Mouse (Mus musculus) brain, adult 2 months (tissue): ENCODE results near the gene Lama5.
"Not testable (repeated sequence)": the region's sequence is repeated elsewhere in the genome, so short reads cannot be mapped to it uniquely, and the experiment has no call there.

Experiments
- DNase-seq: peaks from one replicate; pipeline ENCODE4 v3.0.0; 2011; ENCODE audit warnings: low read depth, low spot score

The Lama5 gene

GRCm38 (mm10) chr2:180197323-180198037, 28.2 kb downstream of the Lama5 start:
- DNase-seq = no peak

DNA sequence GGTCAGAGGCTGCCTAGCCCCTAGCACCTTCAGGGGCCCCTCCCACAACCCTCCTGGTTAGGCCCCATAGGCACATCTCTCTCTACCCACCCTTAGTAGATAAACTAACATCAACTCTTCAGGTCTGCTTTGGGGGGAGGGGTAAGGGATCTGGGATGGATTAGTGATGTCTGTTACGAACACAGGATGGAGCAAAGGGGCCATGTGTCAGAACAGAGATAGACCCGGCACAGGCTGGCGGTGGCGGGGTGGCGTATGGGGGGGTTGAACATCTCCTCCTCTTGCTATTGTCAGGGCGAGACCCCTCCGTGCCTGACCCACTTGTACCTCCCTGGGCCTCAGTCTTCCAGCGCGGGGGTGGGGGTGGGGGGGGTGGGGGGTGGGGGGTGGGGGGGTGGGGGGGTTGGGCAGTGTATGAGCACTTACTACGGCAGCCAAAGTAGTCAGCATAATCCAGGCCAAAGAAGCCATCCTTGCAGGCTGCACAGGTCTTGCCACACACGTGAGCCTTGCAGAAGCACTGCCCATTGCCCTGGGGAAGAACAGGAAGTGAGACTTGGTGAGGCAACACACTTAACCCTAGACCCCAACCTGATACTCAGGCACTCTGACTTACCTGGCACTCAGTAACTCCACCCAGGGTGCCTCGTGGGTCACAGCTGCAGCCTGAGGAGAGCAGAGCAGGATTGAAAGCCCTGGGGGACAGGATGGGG, 28.9 kb downstream of the Lama5 start:
- no peak for DNase-seq

DNA sequence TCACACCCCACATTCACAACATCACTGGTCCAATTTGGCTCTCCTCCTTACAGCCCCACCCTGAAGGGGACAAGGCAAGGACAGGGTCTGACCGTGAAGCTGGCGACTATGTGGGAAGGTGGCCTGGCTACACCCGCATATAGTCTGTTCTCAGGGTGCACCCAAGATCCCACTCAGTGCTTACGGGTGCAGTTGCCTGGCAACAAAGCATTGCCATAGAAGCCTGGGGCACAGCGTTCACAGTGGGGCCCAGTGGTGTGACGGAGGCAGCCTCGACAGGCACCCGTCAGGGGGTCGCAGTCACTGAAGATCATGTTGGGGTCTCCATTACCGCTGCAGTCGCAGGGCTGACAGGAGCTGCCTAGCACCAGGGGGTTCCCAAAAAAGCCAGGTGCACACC, 38.3 kb downstream of the Lama5 start:
- DNase-seq = peak; percentile 39

DNA sequence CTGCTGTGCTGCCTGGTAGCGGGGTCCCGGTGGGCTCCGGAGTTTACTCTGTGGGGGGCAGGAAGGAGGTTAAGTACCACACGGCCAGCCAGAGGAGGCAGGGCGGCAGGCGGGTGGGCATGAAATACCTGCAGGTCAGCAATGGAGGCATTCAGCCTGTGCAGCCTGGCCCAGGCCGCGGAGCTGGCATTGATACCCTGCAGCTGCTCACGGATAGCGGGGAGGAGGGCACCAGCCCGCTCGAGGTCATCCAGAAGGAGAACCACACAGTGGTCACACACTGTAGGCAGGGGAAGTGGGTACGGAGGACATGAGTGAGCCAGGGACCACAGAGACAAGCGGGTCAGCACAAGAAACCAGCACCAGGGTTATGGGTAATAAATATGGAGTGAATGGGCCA, 40.0 kb downstream of the Lama5 start:
- no peak for DNase-seq

GRCm38 (mm10) chr2:180184752-180185109, 40.9 kb downstream of the Lama5 start:
- DNase-seq = no peak

- DNase-seq = no peak
Observed at GRCm38 (mm10) chr2:180184011-180184751, 41.5 kb downstream of the Lama5 start.

- DNase-seq = no peak
Observed at GRCm38 (mm10) chr2:180181542-180181941, 44.1 kb downstream of the Lama5 start.

DNA sequence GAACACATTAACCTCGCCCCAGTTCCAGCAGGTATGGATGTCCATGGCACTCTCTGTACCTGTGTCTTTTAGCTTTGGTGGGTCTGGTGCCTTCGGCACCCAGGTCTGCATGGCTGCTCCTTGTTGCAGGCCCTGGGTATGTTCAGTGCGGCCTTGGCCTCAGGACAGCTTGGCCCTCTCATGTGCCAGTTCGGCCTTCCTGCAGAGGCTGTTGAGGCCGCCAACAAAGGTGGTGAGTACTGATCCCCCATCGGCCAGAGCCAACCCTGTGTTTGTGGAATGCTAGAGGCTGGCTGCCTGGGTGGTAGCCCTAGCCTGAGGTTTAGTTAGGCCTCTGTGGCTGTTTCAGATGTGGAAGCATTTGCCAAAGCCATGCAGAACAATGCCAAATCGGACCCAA, 49.9 kb downstream of the Lama5 start:
- no peak for DNase-seq

- no peak for DNase-seq
Observed at GRCm38 (mm10) chr2:180174121-180174520, 51.5 kb downstream of the Lama5 start.

DNA sequence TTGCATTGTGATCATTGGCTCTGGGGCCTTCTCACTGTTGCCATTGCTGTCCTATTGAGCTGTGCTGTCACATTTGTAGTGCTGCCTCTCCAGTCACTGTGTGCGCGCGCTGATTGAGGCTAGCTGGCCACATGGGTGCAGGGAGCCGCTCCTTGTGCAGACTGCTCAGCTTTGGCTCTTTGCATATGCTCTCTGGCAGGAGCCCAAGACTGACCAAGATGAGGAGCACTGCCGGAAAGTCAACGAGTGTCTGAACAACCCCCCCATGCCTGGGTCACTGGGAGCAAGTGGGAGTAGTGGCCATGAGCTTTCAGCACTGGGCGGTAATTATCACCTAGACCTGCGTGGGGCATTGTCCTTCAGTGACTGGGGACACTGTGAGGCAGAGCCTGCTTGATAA, 51.9 kb downstream of the Lama5 start:
- DNase-seq = not testable (repeated sequence)

GRCm38 (mm10) chr2:180173163-180173562, 52.5 kb downstream of the Lama5 start:
- DNase-seq = no peak

DNA sequence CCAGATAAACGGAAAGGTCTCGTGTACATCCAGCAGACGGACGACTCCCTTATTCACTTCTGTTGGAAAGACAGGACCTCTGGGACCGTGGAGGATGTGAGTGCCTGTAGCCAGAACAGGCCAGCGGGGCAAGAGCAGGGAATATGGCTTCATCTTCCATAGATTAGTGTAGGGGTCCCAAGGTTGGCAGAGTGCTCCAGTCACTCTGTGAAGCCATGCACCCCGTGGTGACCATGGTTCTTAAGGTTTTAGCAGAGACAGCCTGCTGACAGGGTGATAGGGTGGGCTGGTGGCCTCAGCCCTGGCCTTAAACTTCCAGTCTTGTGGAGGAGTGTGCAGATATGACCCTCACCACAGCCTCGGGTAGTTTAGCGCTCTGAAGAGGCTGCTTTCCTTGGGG, 53.5 kb downstream of the Lama5 start:
- DNase-seq = no peak

GRCm38 (mm10) chr2:180171522-180172070, 54.1 kb downstream of the Lama5 start:
- peak; percentile 72 for DNase-seq

DNA sequence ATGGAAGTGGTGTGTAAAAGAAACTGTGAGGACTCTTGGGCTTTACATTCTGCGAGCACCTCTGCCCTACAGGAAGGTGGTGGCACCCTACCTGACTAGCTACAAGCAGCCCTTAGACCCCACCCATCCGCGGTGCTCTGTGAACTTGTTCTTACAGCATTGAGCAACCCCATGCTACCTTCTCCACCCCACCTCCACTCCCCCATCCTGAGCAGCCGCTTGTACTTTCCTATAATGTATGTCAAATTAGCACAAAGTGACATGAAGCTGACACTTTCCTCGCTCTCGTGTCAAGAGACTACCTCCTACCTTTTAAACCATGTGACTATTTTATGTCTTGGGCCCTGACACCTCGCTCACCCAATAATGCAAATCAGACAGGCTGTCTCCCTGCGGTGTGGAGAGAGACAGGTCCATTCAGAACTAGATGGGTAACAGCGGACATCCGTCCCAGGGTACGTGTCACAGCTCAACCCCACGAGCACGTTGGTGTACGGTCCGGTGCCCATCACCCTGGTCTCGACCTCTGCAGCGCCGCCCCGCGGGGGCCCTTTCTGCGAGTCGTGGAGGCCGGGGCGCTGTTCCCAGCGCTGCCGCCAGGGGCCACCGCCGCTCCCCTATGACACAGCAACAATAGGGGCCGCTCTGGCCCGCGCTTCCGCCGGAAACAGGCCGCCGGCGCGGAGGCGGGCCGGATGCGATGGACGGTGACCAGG, 54.7 kb downstream of the Lama5 start, which contains the start of gene Adrm1:
Gene Adrm1 (plus strand): TSS at position 680 of the 716 bp plus-strand sequence.
- DNase-seq = peak; percentile 98

DNA sequence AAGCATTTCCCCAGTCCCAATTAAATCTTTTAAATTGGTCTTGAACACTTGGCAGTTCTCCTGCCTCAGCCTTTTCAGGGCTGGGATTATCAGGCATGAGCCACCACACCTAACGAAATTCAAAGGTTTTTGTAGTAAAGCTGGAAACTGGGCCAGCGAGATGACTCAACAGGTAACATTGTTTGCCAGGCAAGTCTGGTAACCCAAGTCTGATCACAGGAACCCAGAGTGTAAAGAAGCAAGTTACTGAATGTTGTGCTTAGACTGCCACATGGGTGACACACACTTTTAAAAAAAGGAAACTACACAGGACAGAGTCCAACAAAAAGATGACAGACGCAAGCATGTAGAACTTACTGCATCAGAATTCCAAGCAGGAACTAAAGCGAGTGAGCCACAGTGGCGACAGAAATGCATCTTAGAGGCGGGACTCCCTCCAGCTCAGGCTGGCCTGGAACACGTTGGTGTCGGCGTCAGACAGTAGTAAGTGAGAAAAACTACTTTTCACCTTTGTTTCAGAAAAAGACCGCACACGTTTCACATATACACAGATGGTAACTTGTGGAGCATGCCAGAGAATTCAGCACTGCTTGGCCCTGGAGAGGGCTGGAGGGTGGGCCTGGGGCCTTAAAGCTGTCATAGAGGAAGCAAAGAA, 55.4 kb downstream of the Lama5 start:
- peak; percentile 37 for DNase-seq

DNA sequence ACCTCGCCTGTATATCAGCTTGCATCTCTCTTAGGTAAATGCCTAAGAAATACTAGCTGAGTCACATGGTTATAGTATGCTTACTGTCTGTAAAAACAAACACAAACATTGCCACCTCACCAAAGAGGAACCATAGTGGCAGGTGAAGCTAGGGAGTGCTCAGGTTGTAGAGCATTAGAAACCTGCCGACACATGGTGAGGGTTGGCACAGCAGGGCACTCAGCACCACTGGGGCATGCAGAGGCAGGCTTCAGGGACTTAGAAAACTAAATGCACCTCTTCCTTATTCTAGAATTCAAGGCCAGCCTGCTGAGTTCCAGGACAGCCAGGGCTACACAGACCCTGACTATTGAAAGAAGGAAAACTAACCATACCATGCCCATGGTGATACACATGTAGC, 58.8 kb downstream of the Lama5 start:
- DNase-seq = no peak

- DNase-seq = no peak
Observed at GRCm38 (mm10) chr2:180165855-180166254, 59.8 kb downstream of the Lama5 start.

DNA sequence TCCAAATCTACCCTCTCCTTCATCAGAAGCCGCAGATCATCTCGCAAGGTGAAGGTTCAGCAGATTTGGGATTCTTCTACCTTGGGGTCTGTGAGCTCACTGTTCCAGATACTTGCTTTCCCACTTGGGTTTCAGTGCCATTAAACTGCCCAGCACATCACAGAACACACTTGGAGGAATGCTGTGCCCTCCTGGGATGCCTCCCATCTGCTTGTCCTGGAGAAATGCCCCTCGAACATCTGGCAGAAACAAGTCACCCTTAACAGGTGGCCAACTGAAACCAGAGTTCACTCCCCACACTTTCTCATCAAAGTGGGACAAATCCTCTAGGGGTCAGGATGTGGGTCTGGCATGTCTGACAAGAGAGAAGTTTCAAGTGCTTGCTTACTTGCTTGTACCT, 67.0 kb downstream of the Lama5 start:
- no peak for DNase-seq

DNA sequence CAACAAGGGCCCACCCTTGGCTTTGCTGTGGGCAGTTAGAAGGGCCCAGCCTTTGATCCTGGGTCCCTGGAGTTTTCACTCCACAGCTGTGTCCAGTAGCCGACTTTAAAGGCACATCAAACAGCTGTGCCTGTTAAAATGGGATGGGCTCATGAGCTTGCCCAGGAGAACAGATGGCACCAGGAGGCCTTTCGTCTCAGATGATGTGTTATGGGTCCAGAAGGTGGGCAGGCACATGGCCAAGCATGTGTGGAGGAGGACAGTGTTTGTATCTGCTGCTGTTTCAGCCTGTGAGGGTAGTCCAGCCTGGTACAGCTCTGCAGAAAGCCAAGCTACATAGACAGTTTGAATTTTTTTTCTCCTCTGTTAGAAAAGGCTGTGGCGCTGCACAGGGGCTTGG, 70.9 kb downstream of the Lama5 start:
- peak; percentile 84 for DNase-seq

DNA sequence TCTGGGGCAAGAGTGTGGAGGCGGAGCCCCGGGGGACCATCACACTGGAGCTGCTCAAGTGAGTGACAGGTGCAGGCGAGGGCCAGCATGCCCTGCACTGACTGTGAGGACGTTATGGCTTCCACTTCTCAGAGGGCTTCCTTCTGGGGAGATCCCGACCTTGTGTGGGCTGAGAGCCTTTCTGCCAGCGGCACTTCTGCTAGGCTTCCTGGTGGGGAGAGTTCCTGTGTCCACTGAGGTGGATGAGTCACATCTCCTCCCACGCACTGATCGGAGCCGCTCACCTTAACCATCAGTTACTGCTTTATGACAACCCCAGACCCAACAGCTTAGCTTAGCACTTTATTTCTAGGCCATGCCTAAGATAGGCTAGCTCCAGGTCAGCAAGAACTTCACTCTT, 77.1 kb downstream of the Lama5 start:
- DNase-seq = peak; percentile 73

DNA sequence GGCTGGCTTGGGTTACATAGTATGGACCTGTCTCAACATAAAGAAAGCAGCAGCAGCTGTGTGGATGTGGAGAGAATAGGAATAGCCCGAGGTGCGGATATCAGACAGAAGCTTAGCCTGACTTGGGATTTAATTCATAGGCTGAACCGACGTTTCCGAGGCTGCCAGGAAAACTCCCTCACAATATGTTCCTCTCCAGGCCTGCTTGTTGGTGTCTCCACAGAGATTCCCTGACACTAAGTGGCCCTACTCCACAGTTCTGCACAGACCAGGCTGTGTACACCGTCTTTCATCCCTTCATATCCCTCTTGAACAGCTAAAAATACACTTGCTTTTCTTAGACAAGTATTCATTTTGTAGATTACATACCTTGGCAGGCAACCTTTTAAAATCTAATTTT, 78.3 kb downstream of the Lama5 start:
- DNase-seq = peak; percentile 80
